Mouse (Mus musculus) hematopoietic stem cell, adult 5-6 weeks (primary cell): ENCODE data around the gene Spocd1. TPM values are rescaled to one million over a fixed set of nuclear protein-coding genes. Genes with fewer than 3 reads are reported as not detected.
A peak's percentile ranks its signal among the peaks of the same experiment; 100 is the strongest.

Source experiments
- ATAC-seq, 2 experiments: fragments of 125-278 bp in 1 of 2; replicated peaks in 1 of 2; 2 replicates each; pipeline ENCODE4 v1.8.0; 2016 to 2017; ENCODE audit warnings: inconsistent platforms in 2 of 2, mild to moderate bottlenecking in 2 of 2, moderate number of reproducible peaks in 2 of 2, low read depth in 1 of 2, moderate TSS enrichment in 1 of 2; ENCODE audit not compliant: low FRiP score in 2 of 2, poor library complexity in 2 of 2, severe bottlenecking in 2 of 2, insufficient read depth in 1 of 2, low TSS enrichment in 1 of 2
- total RNA-seq: library from RNA; stranded (forward); fragments of 172-1452, 232-1000 nt; gene quantifications from 2 replicates; pipeline ENCODE4 v1.2.3, GENCODE M21; 2017

Spocd1 gene
- total RNA-seq, 1 experiment from 2014 or later = not detected

- 0 out of 4 replicates have a peak, but pooled peaks of 1 of the 2 experiments have one; percentile 12 for ATAC-seq
Observed at GRCm38 (mm10) chr4:129914686-129915085, 14.4 kb upstream of the Spocd1 start.

GRCm38 (mm10) chr4:129915349-129915988 lies 13.6 kb upstream of the Spocd1 start:
- no peak for ATAC-seq

- no peak for ATAC-seq
Observed at GRCm38 (mm10) chr4:129916159-129916558, 12.9 kb upstream of the Spocd1 start.

GRCm38 (mm10) chr4:129917016-129917603 lies 11.9 kb upstream of the Spocd1 start:
- no peak for ATAC-seq

GRCm38 (mm10) chr4:129918464-129918863 lies 10.6 kb upstream of the Spocd1 start:
- no peak for ATAC-seq

- ATAC-seq = no peak
Observed at GRCm38 (mm10) chr4:129918901-129919300, 10.1 kb upstream of the Spocd1 start.

- ATAC-seq = no peak
Observed at GRCm38 (mm10) chr4:129920542-129921313, 8.3 kb upstream of the Spocd1 start.

GRCm38 (mm10) chr4:129921314-129921587 lies 7.8 kb upstream of the Spocd1 start:
- no peak for ATAC-seq

- ATAC-seq = no peak
Observed at GRCm38 (mm10) chr4:129924143-129924542, 4.9 kb upstream of the Spocd1 start.

GRCm38 (mm10) chr4:129924694-129925093 lies 4.4 kb upstream of the Spocd1 start:
- peak; percentile 79 to 88 for ATAC-seq

GRCm38 (mm10) chr4:129926544-129926943 lies 2.5 kb upstream of the Spocd1 start:
- no peak for ATAC-seq

- no peak for ATAC-seq
Observed at GRCm38 (mm10) chr4:129927091-129927490, 2.0 kb upstream of the Spocd1 start.

GRCm38 (mm10) chr4:129928124-129928751 lies 811 bp upstream of the Spocd1 start:
- ATAC-seq = peak; percentile 35 to 66; a peak in 2 of 4 replicates

- ATAC-seq = no peak
Observed at GRCm38 (mm10) chr4:129933696-129934095, 4.6 kb downstream of the Spocd1 start.

GRCm38 (mm10) chr4:129934177-129934855 lies 5.3 kb downstream of the Spocd1 start:
- no peak for ATAC-seq

- ATAC-seq = peak; percentile 73 to 88
Observed at GRCm38 (mm10) chr4:129951359-129951821, 22.3 kb downstream of the Spocd1 start.

- no peak for ATAC-seq
Observed at GRCm38 (mm10) chr4:129952241-129952810, 23.3 kb downstream of the Spocd1 start.
